Mouse (Mus musculus) liver, embryonic 14.5 days (tissue): ENCODE data around the gene Bsn.

Experiments
- CTCF ChIP-seq: IDR thresholded peaks from 2 replicates; pipeline ENCODE4 v1.5.1; 2016; ENCODE audit warnings: antibody characterized with exemption, low read depth, control low read depth
- EP300 ChIP-seq: IDR thresholded peaks from 2 replicates; pipeline ENCODE4 v1.6.1; 2016; ENCODE audit warnings: antibody characterized with exemption, low read depth

GRCm38 (mm10) chr9:108128248-108128647, 61.9 kb downstream of the Bsn start:
- TF ChIP-seq CTCF (no peak), EP300 (no peak)
